Mouse (Mus musculus): ENCODE data around the gene Olfr800. TPM values are rescaled to one million over a fixed set of nuclear protein-coding genes. Genes with fewer than 3 reads are reported as not detected.

Gene Olfr800
- polyA plus RNA-seq, 1 experiment from 2014 or later, result not detected

Other genes with a start within 250 kb of the Olfr800 start
- not detected in 2 replicates for gene Olfr786, start 230.4 kb upstream of the Olfr800 start, polyA plus RNA-seq (2015; fragmentation: Nextera tagmentation; extraction: Ambion mirVana)
- not detected in 2 replicates for gene Olfr787, start 195.8 kb upstream of the Olfr800 start, polyA plus RNA-seq (2015; fragmentation: Nextera tagmentation; extraction: Ambion mirVana)
- gene Olfr788, start 186.7 kb upstream of the Olfr800 start, polyA plus RNA-seq (2015; fragmentation: Nextera tagmentation; extraction: Ambion mirVana), result not detected in 2 replicates
- not detected in 2 replicates for gene Olfr789, start 172.9 kb upstream of the Olfr800 start, polyA plus RNA-seq (2015; fragmentation: Nextera tagmentation; extraction: Ambion mirVana)
- not detected in 2 replicates for gene Olfr790, start 159.2 kb upstream of the Olfr800 start, polyA plus RNA-seq (2015; fragmentation: Nextera tagmentation; extraction: Ambion mirVana)
- not detected in 2 replicates for gene Olfr791, start 135.9 kb upstream of the Olfr800 start, polyA plus RNA-seq (2015; fragmentation: Nextera tagmentation; extraction: Ambion mirVana)
- gene Olfr792, start 118.5 kb upstream of the Olfr800 start, polyA plus RNA-seq (2015; fragmentation: Nextera tagmentation; extraction: Ambion mirVana), result not detected in 2 replicates
- not detected in 2 replicates for gene Olfr794, start 90.0 kb upstream of the Olfr800 start, polyA plus RNA-seq (2015; fragmentation: Nextera tagmentation; extraction: Ambion mirVana)
- gene Olfr796, start 45.1 kb upstream of the Olfr800 start, polyA plus RNA-seq (2015; fragmentation: Nextera tagmentation; extraction: Ambion mirVana), result not detected in 2 replicates
- not detected in 2 replicates for gene Olfr798, start 29.8 kb upstream of the Olfr800 start, polyA plus RNA-seq (2015; fragmentation: Nextera tagmentation; extraction: Ambion mirVana)
- gene Olfr799, start 20.2 kb upstream of the Olfr800 start, polyA plus RNA-seq (2015; fragmentation: Nextera tagmentation; extraction: Ambion mirVana), result not detected in 2 replicates
- gene Olfr801, start 16.2 kb downstream of the Olfr800 start, polyA plus RNA-seq (2015; fragmentation: Nextera tagmentation; extraction: Ambion mirVana), result not detected in 2 replicates
- gene Olfr802, start 30.5 kb downstream of the Olfr800 start, polyA plus RNA-seq (2015; fragmentation: Nextera tagmentation; extraction: Ambion mirVana), result 0.03 TPM in 1 of 2 replicates, not detected in the other
- gene Olfr803, start 36.6 kb downstream of the Olfr800 start, polyA plus RNA-seq (2015; fragmentation: Nextera tagmentation; extraction: Ambion mirVana), result not detected in 2 replicates
- not detected in 2 replicates for gene Olfr804, start 45.5 kb downstream of the Olfr800 start, polyA plus RNA-seq (2015; fragmentation: Nextera tagmentation; extraction: Ambion mirVana)
- gene Olfr805, start 71.7 kb downstream of the Olfr800 start, polyA plus RNA-seq (2015; fragmentation: Nextera tagmentation; extraction: Ambion mirVana), result not detected in 2 replicates
- gene Olfr806, start 84.2 kb downstream of the Olfr800 start, polyA plus RNA-seq (2015; fragmentation: Nextera tagmentation; extraction: Ambion mirVana), result not detected in 2 replicates
- gene Olfr807, start 100.1 kb downstream of the Olfr800 start, polyA plus RNA-seq (2015; fragmentation: Nextera tagmentation; extraction: Ambion mirVana), result not detected in 2 replicates
- gene Olfr808, start 107.8 kb downstream of the Olfr800 start, polyA plus RNA-seq (2015; fragmentation: Nextera tagmentation; extraction: Ambion mirVana), result not detected in 2 replicates
- gene Olfr809, start 116.9 kb downstream of the Olfr800 start, polyA plus RNA-seq (2015; fragmentation: Nextera tagmentation; extraction: Ambion mirVana), result not detected in 2 replicates
- gene Olfr810, start 137.2 kb downstream of the Olfr800 start, polyA plus RNA-seq (2015; fragmentation: Nextera tagmentation; extraction: Ambion mirVana), result not detected in 2 replicates
- gene Olfr811, start 146.7 kb downstream of the Olfr800 start, polyA plus RNA-seq (2015; fragmentation: Nextera tagmentation; extraction: Ambion mirVana), result not detected in 2 replicates
- gene Olfr812, start 188.4 kb downstream of the Olfr800 start, polyA plus RNA-seq (2015; fragmentation: Nextera tagmentation; extraction: Ambion mirVana), result not detected in 2 replicates
- not detected in 2 replicates for gene Olfr813, start 197.7 kb downstream of the Olfr800 start, polyA plus RNA-seq (2015; fragmentation: Nextera tagmentation; extraction: Ambion mirVana)
- gene Olfr814, start 222.2 kb downstream of the Olfr800 start, polyA plus RNA-seq (2015; fragmentation: Nextera tagmentation; extraction: Ambion mirVana), result not detected in 2 replicates
- not detected in 2 replicates for gene Olfr815, start 248.2 kb downstream of the Olfr800 start, polyA plus RNA-seq (2015; fragmentation: Nextera tagmentation; extraction: Ambion mirVana)